Mouse (Mus musculus): Measurements from ENCODE around the gene Ssbp3. TPM values are rescaled to one million over a fixed set of nuclear protein-coding genes. Genes with fewer than 3 reads are reported as not detected.
A peak's percentile ranks its signal among the peaks of the same experiment; 100 is the strongest.

Ssbp3 gene
- total RNA-seq, 2 experiments from 2014 or later: 109 to 115 TPM

GRCm38 (mm10) chr4:107066252-107067124 is 156.0 kb downstream of the Ssbp3 start, which contains the start of the genes Mrpl37 and Cyb5rl:
TSS of gene Mrpl37 (minus strand) at chr4:107066868.
TSS of gene Cyb5rl (plus strand) at chr4:107066988.
- peak; percentile 97 for DNase-seq (ENCODE audit: low spot score in 2 of 2)
- intact Hi-C loops (cut with DNase I): loop anchor here (5.0 kb wide), 2 partner anchors 96 to 229 kb away; no protein-coding TSS in a partner anchor

- intact Hi-C loops (cut with DNase I): loop anchor here (5.0 kb wide), 2 partner anchors 95 to 230 kb away; no protein-coding TSS in a partner anchor
- DNase-seq (ENCODE audit: low spot score in 2 of 2): peak in 1 of 2 experiments; percentile 38
Observed at GRCm38 (mm10) chr4:107067151-107067840, 156.8 kb downstream of the Ssbp3 start.

- no peak for DNase-seq (ENCODE audit: low spot score in 2 of 2)
- intact Hi-C loops (cut with DNase I): no loop called here
Observed at GRCm38 (mm10) chr4:107072343-107072742, 161.8 kb downstream of the Ssbp3 start.

DNA sequence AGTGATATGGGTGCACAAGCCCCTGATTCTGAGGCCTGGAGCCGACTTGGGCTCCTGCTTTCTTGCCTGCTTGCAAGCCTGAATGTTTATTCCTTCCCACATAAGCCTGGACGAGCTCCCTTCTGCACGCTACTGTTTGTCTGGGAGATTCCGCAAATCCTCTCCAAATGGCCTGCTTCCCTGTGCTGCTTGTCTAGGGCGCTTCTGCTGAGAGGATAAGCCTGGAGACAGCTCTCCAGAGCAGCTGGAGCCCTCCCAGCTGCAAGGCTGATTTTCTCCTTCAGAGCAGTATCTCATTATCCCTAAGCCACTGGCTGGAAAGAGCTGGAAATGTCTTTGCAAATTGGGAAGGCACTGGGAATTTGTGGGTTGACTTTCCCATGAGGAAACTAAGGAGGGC is 165.0 kb downstream of the Ssbp3 start:
- peak; percentile 27 to 40 for DNase-seq (ENCODE audit: low spot score in 2 of 2)
- intact Hi-C loops (cut with DNase I): no loop called here

DNA sequence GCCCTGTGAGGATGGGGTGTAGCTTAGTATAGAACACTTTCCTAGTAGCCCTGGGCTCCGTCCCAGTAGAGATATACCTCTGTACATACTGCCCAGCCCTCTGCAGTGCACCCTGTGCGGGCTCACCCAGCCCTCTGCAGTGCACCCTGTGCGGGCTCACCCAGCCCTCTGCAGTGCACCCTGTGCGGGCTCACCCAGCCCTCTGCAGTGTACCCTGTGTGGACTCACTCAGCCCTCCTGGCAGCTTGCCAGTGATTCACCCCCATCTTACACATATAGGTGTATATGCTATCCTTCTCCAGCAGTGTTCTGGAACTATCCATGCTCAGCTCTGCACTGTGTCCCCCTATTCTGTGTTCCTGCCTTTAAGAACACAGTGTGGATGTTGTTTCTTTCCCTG is 168.4 kb downstream of the Ssbp3 start:
- intact Hi-C loops (cut with DNase I): no loop called here
- DNase-seq (ENCODE audit: low spot score in 2 of 2): no peak

- intact Hi-C loops (cut with DNase I): no loop called here
Observed at GRCm38 (mm10) chr4:107079716-107080115, 169.2 kb downstream of the Ssbp3 start.

GRCm38 (mm10) chr4:107082185-107082584 is 171.7 kb downstream of the Ssbp3 start:
- intact Hi-C loops (cut with DNase I): no loop called here
- DNase-seq (ENCODE audit: low spot score in 2 of 2): no peak

More at GRCm38 (mm10) chr4:107079716-107080115, 169.2 kb downstream of the Ssbp3 start:
- DNase-seq (ENCODE audit: low spot score in 2 of 2): no peak

DNA sequence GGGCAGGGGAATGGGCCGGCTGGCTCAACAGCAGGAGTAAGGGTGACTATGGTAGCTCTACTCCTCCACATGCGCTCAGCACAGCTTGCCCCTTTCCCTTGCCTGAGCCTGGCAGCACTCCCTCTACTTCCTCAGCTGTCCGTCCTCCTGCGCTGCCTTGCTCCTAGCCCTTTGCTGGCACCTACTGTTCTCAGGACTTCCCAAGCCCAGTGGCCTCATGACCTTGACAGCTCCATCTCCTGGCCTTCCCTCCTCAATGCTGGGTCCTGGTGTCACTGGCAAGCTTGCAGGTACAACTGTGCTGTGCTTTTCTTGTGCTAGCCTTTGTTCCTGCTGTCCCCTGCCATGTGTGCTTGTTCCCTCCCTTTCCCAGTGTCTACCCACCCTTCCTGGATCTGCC is 172.6 kb downstream of the Ssbp3 start:
- intact Hi-C loops (cut with DNase I): no loop called here
- no peak for DNase-seq (ENCODE audit: low spot score in 2 of 2)

- intact Hi-C loops (cut with DNase I): no loop called here
- DNase-seq (ENCODE audit: low spot score in 2 of 2): peak in 1 of 2 experiments; percentile 42
Observed at GRCm38 (mm10) chr4:107084343-107084742, 173.8 kb downstream of the Ssbp3 start.

GRCm38 (mm10) chr4:107084858-107085257 is 174.4 kb downstream of the Ssbp3 start:
- intact Hi-C loops (cut with DNase I): no loop called here
- DNase-seq (ENCODE audit: low spot score in 2 of 2): peak; percentile 81 to 92

DNA sequence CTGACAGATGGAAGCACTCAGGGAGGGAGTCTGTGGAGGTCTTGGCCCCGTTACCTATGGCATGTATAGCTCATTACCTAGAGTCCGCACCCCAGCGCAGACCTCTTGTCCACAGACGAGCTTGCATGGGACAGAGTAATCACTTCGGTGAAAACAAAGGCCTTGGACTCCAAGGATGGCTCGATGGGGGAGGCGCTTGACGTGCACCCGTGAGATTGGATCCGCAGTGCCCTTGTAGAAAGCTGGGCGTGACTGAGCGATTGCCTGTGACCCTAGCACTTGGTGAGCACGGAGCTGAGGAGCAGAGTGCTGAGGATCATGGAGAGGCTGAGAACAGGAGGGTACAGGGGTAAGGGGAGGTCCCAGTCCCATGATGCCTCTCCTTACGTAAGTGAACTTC is 181.2 kb downstream of the Ssbp3 start:
- no peak for DNase-seq (ENCODE audit: low spot score in 2 of 2)

DNA sequence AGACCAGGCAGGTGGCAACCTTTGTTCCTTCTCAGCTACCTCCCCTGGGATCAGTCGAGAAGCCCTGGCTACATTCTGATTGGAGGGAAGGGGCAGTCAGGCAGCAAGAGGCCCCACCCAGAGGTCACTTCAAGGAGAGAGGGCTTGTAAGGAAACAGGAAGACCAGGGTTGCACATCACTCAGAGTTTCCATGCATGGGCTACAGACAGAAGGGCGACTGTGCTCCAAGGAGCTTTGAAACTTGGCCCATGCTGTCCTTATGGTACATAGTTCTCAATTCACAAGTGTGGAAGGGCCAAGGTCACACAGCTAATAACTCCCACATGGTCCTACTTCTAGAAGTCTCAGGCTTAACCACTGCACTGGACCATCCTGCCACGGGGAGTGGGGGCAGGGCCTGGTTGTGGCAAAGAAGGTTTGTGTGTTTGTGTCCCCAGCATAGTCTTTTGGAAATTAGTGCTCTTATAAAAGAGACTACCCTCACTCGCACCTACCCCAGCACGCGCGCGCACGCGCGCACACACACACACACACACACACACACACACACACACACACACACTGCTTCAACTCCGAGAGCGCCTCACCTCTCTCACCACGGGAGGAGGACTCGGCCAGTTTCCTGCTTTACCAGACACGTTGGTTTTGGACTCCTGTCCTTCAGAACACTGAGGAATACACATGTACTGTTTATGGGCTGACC is 184.1 kb downstream of the Ssbp3 start:
- intact Hi-C loops (cut with DNase I): no loop called here
- DNase-seq (ENCODE audit: low spot score in 2 of 2): no peak

More for the DNA sequence above, 181.2 kb downstream of the Ssbp3 start:
- intact Hi-C loops (cut with DNase I): no loop called here

GRCm38 (mm10) chr4:107096043-107096442 is 185.5 kb downstream of the Ssbp3 start:
- DNase-seq (ENCODE audit: low spot score in 2 of 2): no peak

GRCm38 (mm10) chr4:107096841-107097373 is 186.4 kb downstream of the Ssbp3 start, which contains the start of gene Cdcp2:
TSS of gene Cdcp2 (plus strand) at chr4:107096891.
- no peak for DNase-seq (ENCODE audit: low spot score in 2 of 2)
- intact Hi-C loops (cut with DNase I): no loop called here

More at GRCm38 (mm10) chr4:107096043-107096442, 185.5 kb downstream of the Ssbp3 start:
- intact Hi-C loops (cut with DNase I): no loop called here

- intact Hi-C loops (cut with DNase I): no loop called here
- DNase-seq (ENCODE audit: low spot score in 2 of 2): no peak
Observed at GRCm38 (mm10) chr4:107097871-107098270, 187.4 kb downstream of the Ssbp3 start.

- intact Hi-C loops (cut with DNase I): no loop called here
- DNase-seq (ENCODE audit: low spot score in 2 of 2): no peak
Observed at GRCm38 (mm10) chr4:107098375-107098774, 187.9 kb downstream of the Ssbp3 start.

GRCm38 (mm10) chr4:107098791-107099525 is 188.5 kb downstream of the Ssbp3 start:
- DNase-seq (ENCODE audit: low spot score in 2 of 2): no peak
- intact Hi-C loops (cut with DNase I): no loop called here

Data from left cerebral cortex, postnatal 14 days (tissue).